Mouse (Mus musculus): ENCODE measurements around the gene Nmnat3. TPM values are rescaled to one million over a fixed set of nuclear protein-coding genes. Genes with fewer than 3 reads are reported as not detected.

Nmnat3 gene
- polyA plus RNA-seq, 1 experiment from 2014 or later = 6.6 TPM

DNA sequence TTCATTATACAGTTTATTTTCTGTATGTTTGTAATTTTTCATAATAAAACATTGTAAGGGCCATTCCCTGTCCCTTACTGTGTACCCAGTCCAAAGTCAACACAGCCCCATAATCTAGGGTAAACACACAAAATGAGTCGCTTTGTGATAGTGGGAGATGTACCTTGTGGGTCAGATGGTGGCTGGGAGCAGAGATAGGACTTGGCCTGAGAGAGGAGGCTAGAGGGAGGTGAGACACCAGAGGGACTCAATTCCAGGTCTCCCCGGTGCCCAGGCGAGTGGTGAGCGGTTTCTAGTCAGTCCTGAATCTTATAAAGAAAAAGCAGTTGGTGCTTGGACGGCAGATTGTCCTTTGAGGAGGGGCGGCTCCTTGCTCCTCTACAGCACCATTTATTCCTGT, 26.4 kb downstream of the Nmnat3 start:
- H3K27ac ChIP-seq = no peak overlapping the region
- 63% methylated on average over 6 of the region's 6 CpGs for WGBS

DNA sequence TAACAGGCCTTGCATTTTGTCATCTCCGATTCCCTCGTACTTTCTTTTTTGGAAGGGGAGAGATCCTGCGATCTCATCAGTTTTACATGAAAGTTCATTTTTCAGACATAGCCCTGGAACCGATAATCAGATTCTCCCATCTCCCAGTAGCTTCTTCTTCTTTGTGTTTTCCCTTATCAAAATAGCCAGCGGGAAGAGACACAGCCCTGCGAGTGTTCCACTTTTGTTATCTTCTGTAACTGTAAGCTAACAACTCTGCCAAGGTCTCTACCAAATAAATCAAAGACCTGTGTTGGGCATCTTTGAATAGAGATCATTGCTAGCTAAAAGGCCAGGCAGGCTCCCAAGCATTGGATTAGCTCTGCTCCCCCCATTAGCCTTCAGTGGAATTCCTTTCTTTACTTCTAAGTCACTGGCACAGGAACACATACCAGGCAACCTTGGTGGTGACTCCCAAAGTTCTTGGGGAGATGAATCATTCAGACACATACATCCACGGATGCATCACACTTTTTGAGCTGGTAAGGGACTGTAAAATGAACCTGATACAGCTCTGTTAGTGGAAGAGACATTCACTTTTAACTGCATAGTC, 26.9 kb downstream of the Nmnat3 start:
- H3K4me2 ChIP-seq = no peak overlapping the region
- no peaks in the 10 kb centered on the region for H3K36me3 ChIP-seq
- H3K4me1 ChIP-seq = no peaks in the 10 kb centered on the region
- no peaks in the 10 kb centered on the region for H3K27me3 ChIP-seq
- no peak overlapping the region for H3K9ac ChIP-seq
- no peak for ATAC-seq (ENCODE audit: borderline replicate concordance, extremely low read depth, low FRiP score, low TSS enrichment)
- no peak overlapping the region for H3K27ac ChIP-seq
- no peak overlapping the region for H3K4me3 ChIP-seq
- WGBS = 73% methylated on average over 7 of the region's 7 CpGs
- H3K9me3 ChIP-seq = no peaks in the 10 kb centered on the region

More for the DNA sequence above, 26.4 kb downstream of the Nmnat3 start:
- Histone ChIP-seq H3K36me3 (no peaks in the 10 kb centered on the region), H3K27me3 (no peaks in the 10 kb centered on the region), H3K4me2 (no peak overlapping the region), H3K9me3 (no peaks in the 10 kb centered on the region), H3K9ac (no peak overlapping the region), H3K4me1 (no peaks in the 10 kb centered on the region), H3K4me3 (no peak overlapping the region)
- no peak for ATAC-seq (ENCODE audit: borderline replicate concordance, extremely low read depth, low FRiP score, low TSS enrichment)

DNA sequence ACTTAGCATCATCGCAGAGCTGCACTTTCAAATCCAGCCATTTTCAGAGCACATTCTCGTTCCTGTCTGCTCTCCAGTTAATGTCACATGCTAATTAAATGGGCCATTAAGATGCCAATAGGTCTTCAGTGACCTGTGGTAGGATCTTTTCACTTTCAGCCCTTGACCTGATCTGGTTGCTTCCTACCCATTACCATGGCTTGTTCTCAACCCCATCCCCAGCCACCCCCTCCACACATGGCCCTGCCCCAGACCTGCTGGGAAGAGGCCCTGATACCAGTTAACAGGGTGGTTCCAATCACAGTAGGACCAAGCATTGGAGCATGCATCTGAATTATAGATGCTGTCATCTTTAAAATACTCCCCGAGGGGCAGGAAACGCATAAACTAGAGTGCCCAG, 30.7 kb downstream of the Nmnat3 start:
- Histone ChIP-seq H3K4me2 (no peak overlapping the region), H3K4me1 (no peaks in the 10 kb centered on the region), H3K9ac (no peak overlapping the region), H3K27ac (no peak overlapping the region), H3K9me3 (no peaks in the 10 kb centered on the region), H3K36me3 (no peaks in the 10 kb centered on the region), H3K27me3 (no peaks in the 10 kb centered on the region), H3K4me3 (no peak overlapping the region)
- 83% methylated on average over 4 of the region's 4 CpGs for WGBS
- ATAC-seq (ENCODE audit: borderline replicate concordance, extremely low read depth, low FRiP score, low TSS enrichment) = no peak

DNA sequence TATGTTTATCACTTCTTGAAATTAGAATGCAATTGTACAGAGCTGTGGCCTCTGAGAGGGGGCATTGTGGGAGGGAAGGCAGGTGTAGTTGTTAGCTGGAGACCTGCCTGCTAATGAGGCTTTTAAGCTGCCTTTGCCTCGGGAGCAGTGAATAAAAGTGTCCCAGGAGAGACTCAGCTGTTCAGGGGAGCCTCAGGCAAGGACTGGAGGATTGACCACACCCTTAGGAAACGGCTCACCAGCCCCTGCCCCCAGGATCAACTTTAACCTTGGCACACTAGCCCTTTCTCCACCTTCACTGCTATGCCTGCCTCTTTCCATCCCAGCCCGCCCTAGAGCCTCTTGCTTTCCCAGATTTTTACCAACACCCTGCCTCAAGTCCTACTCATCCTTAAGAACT, 31.6 kb downstream of the Nmnat3 start:
- Histone ChIP-seq H3K36me3 (no peaks in the 10 kb centered on the region), H3K4me3 (no peak overlapping the region), H3K4me2 (no peak overlapping the region), H3K9ac (no peak overlapping the region), H3K27ac (no peak overlapping the region), H3K9me3 (no peaks in the 10 kb centered on the region), H3K4me1 (no peaks in the 10 kb centered on the region), H3K27me3 (no peaks in the 10 kb centered on the region)
- 46% methylated on average over 3 of the region's 3 CpGs for WGBS
- no peak for ATAC-seq (ENCODE audit: borderline replicate concordance, extremely low read depth, low FRiP score, low TSS enrichment)

DNA sequence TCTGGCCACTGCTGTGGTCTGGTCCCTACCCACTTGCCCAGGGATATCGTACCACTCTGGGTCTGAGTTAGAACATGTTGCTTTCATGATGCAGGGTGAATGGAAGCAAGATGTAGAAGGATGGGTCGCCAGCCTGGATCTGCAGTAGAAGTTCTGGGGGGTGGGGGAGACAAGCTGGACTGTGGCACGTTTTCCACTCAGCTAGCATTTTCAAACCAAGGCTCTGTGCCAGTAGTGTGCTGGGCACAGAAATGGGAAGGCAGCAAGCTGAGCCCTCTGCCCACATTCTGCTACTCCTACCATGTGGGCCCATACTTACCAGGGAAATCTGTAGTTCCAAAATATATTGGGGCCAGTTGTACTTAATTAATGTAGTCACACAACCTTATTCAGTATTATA, 33.5 kb downstream of the Nmnat3 start:
- Histone ChIP-seq H3K27me3 (no peaks in the 10 kb centered on the region), H3K4me3 (no peak overlapping the region), H3K4me2 (no peak overlapping the region), H3K36me3 (no peaks in the 10 kb centered on the region), H3K27ac (no peak overlapping the region), H3K9ac (no peak overlapping the region), H3K9me3 (no peaks in the 10 kb centered on the region), H3K4me1 (no peaks in the 10 kb centered on the region)
- WGBS = 83% methylated on average over 3 of the region's 3 CpGs
- ATAC-seq (ENCODE audit: borderline replicate concordance, extremely low read depth, low FRiP score, low TSS enrichment) = no peak

DNA sequence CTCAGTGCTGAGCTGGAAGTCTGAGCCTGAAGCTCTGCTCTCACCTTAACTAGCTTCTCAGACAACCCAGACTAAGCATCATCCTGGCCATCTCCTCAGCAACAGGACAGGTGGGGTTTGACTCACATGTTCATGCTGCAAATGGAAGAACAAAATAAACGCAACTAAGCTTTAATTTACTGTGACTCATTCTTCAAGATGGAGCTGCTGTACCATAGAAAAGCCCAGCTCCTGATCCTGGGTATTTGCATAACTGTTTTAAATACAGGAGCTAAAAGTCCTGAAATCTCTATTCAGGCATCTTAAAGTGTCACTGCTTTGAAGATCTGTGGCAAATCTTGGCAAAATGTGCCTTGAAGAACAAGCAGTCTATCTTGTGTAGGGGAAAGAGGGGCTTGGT, 38.9 kb downstream of the Nmnat3 start:
- Histone ChIP-seq H3K4me2 (no peak overlapping the region), H3K4me1 (no peaks in the 10 kb centered on the region), H3K36me3 (no peaks in the 10 kb centered on the region), H3K9ac (no peak overlapping the region), H3K27ac (no peak overlapping the region), H3K27me3 (no peaks in the 10 kb centered on the region), H3K9me3 (no peaks in the 10 kb centered on the region), H3K4me3 (no peak overlapping the region)
- ATAC-seq (ENCODE audit: borderline replicate concordance, extremely low read depth, low FRiP score, low TSS enrichment) = no peak
- WGBS = 88% methylated on average over 1 of the region's 1 CpGs

DNA sequence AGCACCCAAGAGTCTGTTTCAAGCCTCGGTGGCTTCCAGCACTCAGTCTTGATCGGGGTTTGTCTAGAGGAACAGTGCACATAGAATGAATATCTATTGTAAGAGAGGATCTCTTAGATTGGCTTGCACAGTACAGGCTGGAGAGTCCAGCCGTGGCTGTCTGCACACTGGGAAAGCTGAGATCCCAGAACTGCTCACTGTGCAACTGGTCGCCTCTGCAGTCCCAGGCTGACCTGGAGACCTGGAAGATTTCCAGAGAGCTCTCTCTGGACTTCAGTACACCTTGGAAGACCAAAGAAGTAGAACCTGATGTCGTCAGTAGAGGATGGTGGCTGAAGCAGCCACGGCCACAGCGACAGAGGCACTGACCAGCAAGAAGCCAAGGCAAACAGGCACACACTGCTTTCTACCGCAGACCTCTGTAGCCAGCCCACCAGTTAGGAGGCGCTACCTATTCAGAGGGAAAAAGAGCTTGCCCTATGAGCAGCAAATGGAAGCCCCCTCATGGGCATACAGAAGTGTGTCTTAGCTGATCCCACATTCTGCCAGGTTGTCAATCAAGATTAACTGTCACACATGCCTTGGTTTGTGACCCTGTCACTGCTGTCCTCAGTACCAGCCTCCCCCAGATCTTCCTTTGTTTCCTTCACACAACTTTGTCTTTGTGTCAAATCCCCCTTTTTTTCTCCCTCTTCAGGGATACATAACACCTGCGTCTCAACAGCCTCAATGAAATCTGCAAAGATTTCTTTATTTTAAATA, 41.4 kb downstream of the Nmnat3 start:
- H3K9ac ChIP-seq = no peak overlapping the region
- no peak overlapping the region for H3K4me2 ChIP-seq
- H3K4me3 ChIP-seq = no peak overlapping the region
- no peak for ATAC-seq (ENCODE audit: borderline replicate concordance, extremely low read depth, low FRiP score, low TSS enrichment)
- no peaks in the 10 kb centered on the region for H3K36me3 ChIP-seq
- H3K9me3 ChIP-seq = no peaks in the 10 kb centered on the region
- WGBS = 85% methylated on average over 10 of the region's 10 CpGs
- no peak overlapping the region for H3K27ac ChIP-seq
- no peaks in the 10 kb centered on the region for H3K27me3 ChIP-seq
- H3K4me1 ChIP-seq = no peaks in the 10 kb centered on the region

DNA sequence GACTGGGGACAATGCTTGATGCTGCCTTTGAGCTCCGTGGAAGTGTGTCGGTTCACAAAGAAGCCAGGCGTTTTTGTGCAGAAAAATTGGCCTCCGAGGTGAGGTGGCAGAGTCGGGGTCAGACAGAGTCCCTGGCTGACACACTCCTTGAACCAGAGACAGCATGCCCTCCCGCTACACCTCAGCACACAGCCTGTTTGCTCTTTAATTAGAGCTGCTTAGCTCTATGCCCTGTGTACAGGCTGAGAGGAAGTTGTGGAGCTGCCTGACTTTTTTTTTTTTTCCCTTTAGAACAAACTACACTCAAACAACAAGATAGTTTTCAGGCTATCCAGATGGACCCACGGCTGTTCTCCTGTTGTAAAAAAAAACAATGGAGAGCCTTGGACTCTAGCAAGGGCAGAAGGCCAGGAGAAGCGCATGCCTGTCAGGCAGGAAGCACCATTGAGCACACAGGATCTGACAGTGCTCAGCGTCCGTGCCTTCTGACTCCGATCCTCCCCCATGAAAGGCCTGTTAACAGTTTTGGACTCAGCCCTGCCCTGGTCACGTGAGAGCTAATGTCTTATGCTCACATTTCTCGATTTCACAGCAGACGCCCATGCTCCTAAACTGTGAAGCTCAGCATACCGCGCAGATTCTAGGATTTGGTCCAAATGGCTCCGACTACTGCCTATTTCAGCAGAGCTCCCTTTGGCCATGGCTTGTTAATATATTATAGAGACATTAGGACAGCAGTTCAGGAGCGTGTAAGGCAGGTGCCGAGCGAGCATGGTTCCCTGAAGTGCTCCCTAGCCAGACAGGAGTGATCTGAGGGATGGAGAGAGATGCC, 42.3 kb downstream of the Nmnat3 start:
- no peaks in the 10 kb centered on the region for H3K27me3 ChIP-seq
- WGBS = 50% methylated on average over 20 of the region's 20 CpGs
- no peak overlapping the region for H3K4me3 ChIP-seq
- ATAC-seq (ENCODE audit: borderline replicate concordance, extremely low read depth, low FRiP score, low TSS enrichment) = peak; percentile 59; the same call in 1 of the 2 replicates
- H3K27ac ChIP-seq = no peak overlapping the region
- no peaks in the 10 kb centered on the region for H3K4me1 ChIP-seq
- H3K4me2 ChIP-seq = 0 out of 2 replicates have a peak overlapping the region, but pooled peaks have one; percentile 3
- H3K36me3 ChIP-seq = no peaks in the 10 kb centered on the region
- no peaks in the 10 kb centered on the region for H3K9me3 ChIP-seq
- H3K9ac ChIP-seq = no peak overlapping the region

DNA sequence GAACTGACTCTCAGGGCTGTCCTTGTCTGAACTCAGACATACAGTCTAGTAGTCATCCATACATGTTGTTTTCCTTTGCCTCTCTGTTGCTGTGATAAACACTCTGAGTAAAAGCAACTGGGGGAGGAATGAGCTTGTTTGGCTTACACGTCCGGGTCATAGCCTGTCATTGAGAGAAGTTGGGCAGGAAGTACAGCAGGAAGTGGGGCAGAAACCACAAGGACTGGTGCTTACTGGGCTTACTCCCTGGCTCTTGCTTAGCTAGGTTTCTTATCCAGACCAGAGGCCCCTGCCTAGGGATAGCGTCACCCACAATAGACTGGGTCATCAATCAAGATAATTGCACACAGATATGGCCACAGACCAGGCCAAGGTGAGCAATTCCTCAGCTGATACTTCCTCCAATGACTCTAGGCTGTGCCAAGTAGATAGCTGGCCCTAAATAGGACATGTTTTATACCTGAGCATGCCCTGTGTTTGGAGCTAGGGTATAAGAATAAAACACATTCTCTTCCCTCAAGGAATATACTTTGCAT, 46.1 kb downstream of the Nmnat3 start:
- whole genome bisulfite sequencing = 44% methylated on average over 3 of the region's 3 CpGs
- 0 out of 2 replicates have a peak, but pooled peaks cover 4% of the 10 kb centered on the region for H3K4me1 ChIP-seq
- ATAC-seq (ENCODE audit: borderline replicate concordance, extremely low read depth, low FRiP score, low TSS enrichment) = no peak
- H3K4me3 ChIP-seq = no peak overlapping the region
- no peaks in the 10 kb centered on the region for H3K36me3 ChIP-seq
- H3K27ac ChIP-seq = no peak overlapping the region
- H3K4me2 ChIP-seq = no peak overlapping the region
- H3K9ac ChIP-seq = no peak overlapping the region
- H3K27me3 ChIP-seq = no peaks in the 10 kb centered on the region
- H3K9me3 ChIP-seq = no peaks in the 10 kb centered on the region

DNA sequence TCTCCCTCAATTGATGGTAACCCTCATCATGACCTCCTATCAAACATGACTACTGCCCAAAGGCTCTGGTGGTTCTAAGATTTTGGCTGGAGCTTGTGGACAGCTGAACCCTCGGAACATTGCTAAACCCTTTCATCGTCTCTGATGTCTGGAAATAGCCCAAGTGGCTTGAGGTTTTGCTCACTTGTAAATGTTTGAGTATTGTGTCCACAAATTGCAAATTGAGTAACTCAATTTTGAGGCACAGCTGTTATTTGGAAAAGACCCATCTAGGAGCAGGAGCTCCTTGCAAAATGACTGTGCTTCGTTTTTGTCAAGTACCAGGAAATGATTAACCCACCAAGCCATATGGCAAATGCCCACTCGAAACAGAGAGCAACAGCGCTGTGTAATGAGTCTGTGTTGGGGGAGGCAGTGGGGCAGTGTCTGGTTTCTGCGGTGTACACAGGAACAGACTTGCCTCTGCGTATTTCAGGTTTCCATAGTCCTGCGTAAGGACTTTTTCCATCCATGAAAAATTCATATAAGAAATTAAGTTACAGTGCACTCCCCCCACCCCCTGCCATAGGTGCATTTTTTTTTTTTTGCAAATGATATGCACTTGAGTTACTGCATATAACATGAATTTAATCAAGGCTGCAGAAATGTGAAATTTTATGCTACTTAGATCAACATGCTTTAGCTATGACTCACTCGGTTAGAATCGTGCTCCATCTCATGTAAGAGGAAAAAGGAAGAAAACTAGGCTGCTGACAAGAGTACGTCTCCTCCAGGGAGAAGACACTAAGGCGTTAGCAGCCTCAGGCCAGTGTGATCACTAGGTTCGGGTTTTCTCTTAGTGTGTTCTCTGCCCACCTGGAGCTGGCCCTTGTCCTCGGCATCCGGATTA, 50.9 kb downstream of the Nmnat3 start:
- ATAC-seq (ENCODE audit: borderline replicate concordance, extremely low read depth, low FRiP score, low TSS enrichment) = no peak
- WGBS = 52% methylated on average over 15 of the region's 15 CpGs
- Histone ChIP-seq H3K9me3 (no peaks in the 10 kb centered on the region), H3K27me3 (no peaks in the 10 kb centered on the region), H3K4me1 (0 out of 2 replicates have a peak, but pooled peaks cover 4% of the 10 kb centered on the region), H3K36me3 (no peaks in the 10 kb centered on the region), H3K27ac (no peak overlapping the region), H3K9ac (no peak overlapping the region), H3K4me3 (no peak overlapping the region), H3K4me2 (no peak overlapping the region)

DNA sequence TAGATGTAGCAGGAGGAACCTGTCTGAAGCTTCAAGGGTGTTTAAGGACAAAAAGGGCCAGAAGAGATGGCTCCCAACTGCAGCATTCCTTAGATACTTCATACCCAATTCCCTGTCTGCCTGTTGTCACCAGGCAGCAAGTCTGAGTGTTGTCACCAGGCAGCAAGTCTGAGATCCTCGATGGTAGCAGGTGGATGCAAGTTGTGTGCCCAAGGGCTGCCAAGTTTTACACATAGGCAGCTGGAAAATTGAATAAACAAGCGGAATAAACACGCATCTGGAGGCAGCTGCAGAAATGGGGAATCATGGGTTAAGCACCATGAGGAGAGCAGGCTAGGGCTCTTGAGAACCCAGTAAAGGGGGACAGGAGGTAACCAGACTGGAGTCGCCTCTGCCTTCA, 52.7 kb downstream of the Nmnat3 start:
- Histone ChIP-seq H3K9me3 (no peaks in the 10 kb centered on the region), H3K4me3 (no peak overlapping the region), H3K9ac (no peak overlapping the region), H3K27ac (no peak overlapping the region), H3K4me1 (0 out of 2 replicates have a peak, but pooled peaks cover 4% of the 10 kb centered on the region), H3K4me2 (no peak overlapping the region), H3K27me3 (no peaks in the 10 kb centered on the region), H3K36me3 (no peaks in the 10 kb centered on the region)
- 40% methylated on average over 4 of the region's 4 CpGs for WGBS
- no peak for ATAC-seq (ENCODE audit: borderline replicate concordance, extremely low read depth, low FRiP score, low TSS enrichment)

All from lung, embryonic 15.5 days (tissue).